Mouse (Mus musculus): ENCODE measurements at regions not wholly inside any gene's neighbourhood (a gene's known extent, or its start where the extent isn't known, plus 50 kb on each side); places are given as distances from the start of the nearest gene placed in this dataset.

DNA sequence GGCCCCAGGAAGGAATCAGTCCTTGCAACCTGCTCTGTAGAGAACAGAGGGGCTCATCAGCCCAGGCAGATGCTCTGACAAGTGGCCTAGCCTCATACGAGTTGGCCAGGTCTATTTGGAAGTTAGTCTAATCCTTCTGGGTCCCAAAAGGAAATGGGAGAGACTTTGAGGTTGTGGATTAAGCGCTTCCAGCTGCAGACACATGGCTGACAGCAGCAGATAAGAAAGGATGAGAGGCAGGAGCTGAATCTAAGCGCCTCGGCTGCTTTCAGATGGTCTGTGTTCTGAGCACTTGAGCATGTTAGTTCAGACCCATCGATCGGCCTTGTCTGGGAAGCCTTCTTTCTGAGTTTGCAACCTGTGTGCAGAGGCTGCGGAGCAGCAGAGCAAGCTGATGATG is 438.0 kb upstream of the Gm6657 start:
- no peak for TF ChIP-seq MYOD1 (IDR thresholded peaks at IDR 0.05; ENCODE audit: control insufficient read depth, insufficient read length, low read depth)
- TF ChIP-seq USF1 (IDR thresholded peaks at IDR 0.05; ENCODE audit: low read depth), result no peak
- no peak for TF ChIP-seq CTCF (IDR thresholded peaks at IDR 0.05; ENCODE audit: control insufficient read depth, insufficient read depth, insufficient read length)
- TF ChIP-seq MYOG (IDR thresholded peaks at IDR 0.05; ENCODE audit: control insufficient read depth, extremely low read depth, insufficient read length), result no peak
- TF ChIP-seq FOSL1 (IDR thresholded peaks at IDR 0.05; ENCODE audit: insufficient read depth, low read length, poor library complexity, severe bottlenecking), result no peak
- TF ChIP-seq MAX (IDR thresholded peaks at IDR 0.05), result no peak
- TF ChIP-seq CEBPB (IDR thresholded peaks at IDR 0.05; ENCODE audit: low read depth), result no peak
- Histone ChIP-seq H3K36me3 (ENCODE audit: control insufficient read depth, insufficient read depth) (no peaks in the 10 kb centered on the region), H3K79me3 (ENCODE audit: low read depth) (no peaks in the 10 kb centered on the region), H3K79me2 (ENCODE audit: control insufficient read depth, insufficient read depth) (no peaks in the 10 kb centered on the region), H3K27me3 (ENCODE audit: control insufficient read depth, insufficient read depth, insufficient read length) (peaks cover 5% of the 10 kb centered on the region), H3ac (ENCODE audit: control insufficient read depth, insufficient read length, low read depth) (no peak overlapping the region), H3K4me3 (ENCODE audit: insufficient read depth, poor library complexity, severe bottlenecking) (no peak overlapping the region)

DNA sequence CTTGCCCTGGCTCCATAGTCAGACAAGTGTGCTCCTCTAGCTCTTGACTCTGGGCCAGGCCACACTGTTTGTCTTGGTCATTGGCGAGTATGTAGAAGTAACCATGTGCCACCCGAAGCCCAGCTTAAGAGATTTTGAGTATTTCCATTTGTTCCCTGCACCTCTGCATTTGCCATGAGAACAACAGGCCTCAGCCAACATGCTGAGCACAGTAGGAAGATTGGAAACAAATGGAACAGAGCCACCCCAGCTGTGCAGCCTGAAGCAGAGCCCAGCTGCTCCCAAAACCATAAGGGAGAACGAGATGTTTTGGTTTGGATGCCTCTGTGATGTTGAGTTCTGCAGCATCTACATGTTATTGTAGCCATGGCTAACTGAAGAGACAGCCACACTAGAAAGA is 433.1 kb upstream of the Gm6657 start:
- Histone ChIP-seq H3K79me2 (ENCODE audit: control insufficient read depth, insufficient read depth) (no peaks in the 10 kb centered on the region), H3K79me3 (ENCODE audit: low read depth) (no peaks in the 10 kb centered on the region), H3K4me3 (ENCODE audit: insufficient read depth, poor library complexity, severe bottlenecking) (no peak overlapping the region), H3ac (ENCODE audit: control insufficient read depth, insufficient read length, low read depth) (no peak overlapping the region), H3K27me3 (ENCODE audit: control insufficient read depth, insufficient read depth, insufficient read length) (peaks cover 7% of the 10 kb centered on the region), H3K36me3 (ENCODE audit: control insufficient read depth, insufficient read depth) (no peaks in the 10 kb centered on the region)
- TF ChIP-seq MAX (IDR thresholded peaks at IDR 0.05) (no peak), MYOD1 (IDR thresholded peaks at IDR 0.05; ENCODE audit: control insufficient read depth, insufficient read length, low read depth) (no peak), CTCF (IDR thresholded peaks at IDR 0.05; ENCODE audit: control insufficient read depth, insufficient read depth, insufficient read length) (no peak), CEBPB (IDR thresholded peaks at IDR 0.05; ENCODE audit: low read depth) (no peak), FOSL1 (IDR thresholded peaks at IDR 0.05; ENCODE audit: insufficient read depth, low read length, poor library complexity, severe bottlenecking) (no peak)

DNA sequence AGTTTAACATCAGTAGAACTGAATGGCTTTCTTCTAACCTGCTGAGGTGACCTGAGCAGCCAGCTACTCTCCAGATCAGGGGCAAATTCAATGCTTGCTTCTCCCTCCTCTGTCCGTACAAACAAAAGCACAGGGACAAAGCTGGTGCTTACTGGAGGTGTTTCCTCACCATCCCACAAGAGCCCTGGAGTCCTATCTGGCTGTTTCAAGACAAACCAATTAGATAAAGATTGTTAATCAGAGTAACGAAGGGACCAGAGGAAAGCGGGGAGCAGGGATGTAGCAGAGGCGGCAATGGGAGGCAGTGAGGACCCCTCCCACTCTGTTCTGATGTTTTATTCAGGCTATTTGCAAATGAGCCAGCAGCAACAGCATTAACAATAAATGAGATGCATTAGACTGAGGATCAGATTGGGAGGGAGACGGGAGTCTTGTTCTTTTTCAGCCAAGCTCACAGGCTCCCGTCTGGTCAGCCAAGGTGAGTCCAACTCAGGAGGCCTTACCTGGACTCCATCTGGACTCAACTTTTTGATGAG is 418.0 kb upstream of the Gm6657 start:
- Histone ChIP-seq H3K79me2 (ENCODE audit: control insufficient read depth, insufficient read depth) (no peaks in the 10 kb centered on the region), H3K27me3 (ENCODE audit: control insufficient read depth, insufficient read depth, insufficient read length) (no peaks in the 10 kb centered on the region), H3K4me3 (ENCODE audit: insufficient read depth, poor library complexity, severe bottlenecking) (no peak overlapping the region), H3K36me3 (ENCODE audit: control insufficient read depth, insufficient read depth) (no peaks in the 10 kb centered on the region), H3ac (ENCODE audit: control insufficient read depth, insufficient read length, low read depth) (no peak overlapping the region), H3K79me3 (ENCODE audit: low read depth) (no peaks in the 10 kb centered on the region)
- TF ChIP-seq MYOG (IDR thresholded peaks at IDR 0.05; ENCODE audit: control insufficient read depth, extremely low read depth, insufficient read length) (no peak), CEBPB (IDR thresholded peaks at IDR 0.05; ENCODE audit: low read depth) (no peak), FOSL1 (IDR thresholded peaks at IDR 0.05; ENCODE audit: insufficient read depth, low read length, poor library complexity, severe bottlenecking) (no peak), MAX (IDR thresholded peaks at IDR 0.05) (no peak), USF1 (IDR thresholded peaks at IDR 0.05; ENCODE audit: low read depth) (no peak), MYOD1 (IDR thresholded peaks at IDR 0.05; ENCODE audit: control insufficient read depth, insufficient read length, low read depth) (no peak), CTCF (IDR thresholded peaks at IDR 0.05; ENCODE audit: control insufficient read depth, insufficient read depth, insufficient read length) (no peak)

DNA sequence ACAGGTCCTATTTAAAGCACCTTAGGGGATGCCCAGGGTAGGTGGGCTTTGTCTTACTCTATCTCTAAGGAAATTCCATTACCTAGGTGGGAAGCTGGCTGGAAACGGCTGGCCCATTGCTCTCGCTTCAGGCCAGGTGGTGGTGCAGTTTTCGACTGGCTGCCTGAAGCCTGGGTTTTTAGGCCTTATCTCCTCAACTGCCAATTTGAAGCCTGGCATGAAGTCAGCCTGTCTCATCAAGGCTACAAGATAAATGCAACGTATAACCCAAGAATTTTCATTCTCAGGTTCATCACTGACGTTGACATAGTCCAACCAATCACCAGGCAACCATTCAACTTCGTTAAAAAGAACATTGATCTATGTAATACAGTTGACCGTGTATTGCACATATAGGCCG is 417.3 kb upstream of the Gm6657 start:
- Histone ChIP-seq H3ac (ENCODE audit: control insufficient read depth, insufficient read length, low read depth) (no peak overlapping the region), H3K36me3 (ENCODE audit: control insufficient read depth, insufficient read depth) (no peaks in the 10 kb centered on the region), H3K4me3 (ENCODE audit: insufficient read depth, poor library complexity, severe bottlenecking) (no peak overlapping the region), H3K79me3 (ENCODE audit: low read depth) (no peaks in the 10 kb centered on the region), H3K79me2 (ENCODE audit: control insufficient read depth, insufficient read depth) (no peaks in the 10 kb centered on the region), H3K27me3 (ENCODE audit: control insufficient read depth, insufficient read depth, insufficient read length) (no peaks in the 10 kb centered on the region)
- TF ChIP-seq CTCF (IDR thresholded peaks at IDR 0.05; ENCODE audit: control insufficient read depth, insufficient read depth, insufficient read length) (no peak), FOSL1 (IDR thresholded peaks at IDR 0.05; ENCODE audit: insufficient read depth, low read length, poor library complexity, severe bottlenecking) (no peak), MAX (IDR thresholded peaks at IDR 0.05) (no peak), CEBPB (IDR thresholded peaks at IDR 0.05; ENCODE audit: low read depth) (no peak), MYOG (IDR thresholded peaks at IDR 0.05; ENCODE audit: control insufficient read depth, extremely low read depth, insufficient read length) (no peak), USF1 (IDR thresholded peaks at IDR 0.05; ENCODE audit: low read depth) (no peak), MYOD1 (IDR thresholded peaks at IDR 0.05; ENCODE audit: control insufficient read depth, insufficient read length, low read depth) (no peak)

DNA sequence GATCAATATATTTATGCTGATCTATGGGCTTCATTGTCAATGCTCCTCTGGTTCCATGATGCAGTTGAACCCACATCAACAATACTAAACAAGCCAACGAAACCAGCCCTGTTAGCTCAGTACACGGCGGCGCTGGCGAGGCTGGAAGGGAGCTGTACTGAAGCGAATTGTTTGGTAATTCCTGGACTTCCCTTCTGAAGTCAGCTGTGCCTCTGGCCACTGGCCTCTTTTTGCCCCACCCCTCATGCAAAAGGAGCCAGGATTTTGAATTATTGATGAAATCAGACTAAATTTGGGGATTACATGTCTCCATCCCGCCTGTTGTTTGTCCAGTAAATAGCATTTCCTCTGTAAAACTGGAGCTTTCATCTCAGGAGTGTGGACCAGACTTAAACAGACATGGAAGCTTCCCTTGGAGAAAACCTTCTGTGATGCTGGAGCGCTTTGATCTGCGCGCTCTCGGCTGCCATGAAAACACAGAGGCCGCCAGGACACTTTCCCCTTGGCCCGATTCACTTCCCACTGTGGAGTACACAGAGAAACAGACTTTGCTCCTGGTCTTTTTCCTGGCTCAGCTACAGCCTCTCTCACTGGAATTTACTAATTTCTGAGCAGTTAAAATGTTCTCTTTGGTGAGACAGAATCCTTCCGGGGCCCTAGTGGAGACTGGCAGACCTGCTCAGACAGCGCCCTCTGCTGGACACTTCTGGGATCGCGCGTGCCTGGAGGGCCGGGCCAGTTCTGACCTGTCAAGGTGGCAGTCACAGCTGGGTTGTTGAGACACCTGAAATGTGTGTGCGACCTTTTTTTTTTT is 412.9 kb upstream of the Gm6657 start:
- H3K4me3 ChIP-seq (ENCODE audit: insufficient read depth, poor library complexity, severe bottlenecking), result no peak overlapping the region
- no peaks in the 10 kb centered on the region for H3K79me3 ChIP-seq (ENCODE audit: low read depth)
- no peaks in the 10 kb centered on the region for H3K79me2 ChIP-seq (ENCODE audit: control insufficient read depth, insufficient read depth)
- TF ChIP-seq CEBPB (IDR thresholded peaks at IDR 0.05; ENCODE audit: low read depth) (no peak), MYOG (IDR thresholded peaks at IDR 0.05; ENCODE audit: control insufficient read depth, extremely low read depth, insufficient read length) (no peak), MYOD1 (IDR thresholded peaks at IDR 0.05; ENCODE audit: control insufficient read depth, insufficient read length, low read depth) (no peak), USF1 (IDR thresholded peaks at IDR 0.05; ENCODE audit: low read depth) (no peak), CTCF (IDR thresholded peaks at IDR 0.05; ENCODE audit: control insufficient read depth, insufficient read depth, insufficient read length) (peak; percentile 91), MAX (IDR thresholded peaks at IDR 0.05) (no peak)
- no peak overlapping the region for H3ac ChIP-seq (ENCODE audit: control insufficient read depth, insufficient read length, low read depth)
- no peaks in the 10 kb centered on the region for H3K27me3 ChIP-seq (ENCODE audit: control insufficient read depth, insufficient read depth, insufficient read length)
- H3K36me3 ChIP-seq (ENCODE audit: control insufficient read depth, insufficient read depth), result no peaks in the 10 kb centered on the region
